Mouse (Mus musculus): ENCODE results near the gene Strn3. TPM values are rescaled to one million over a fixed set of nuclear protein-coding genes. Genes with fewer than 3 reads are reported as not detected.
A peak's percentile ranks its signal among the peaks of the same experiment; 100 is the strongest.
"Not testable (repeated sequence)": the region's sequence is repeated elsewhere in the genome, so short reads cannot be mapped to it uniquely, and the experiment has no call there.

Strn3 gene
- polyA plus RNA-seq, 1 experiment, result 18.4 TPM

- 84% methylated on average over 8 of the region's 8 CpGs for WGBS
- no peaks in the 10 kb centered on the region for H3K27me3 ChIP-seq (ENCODE audit: control insufficient read depth, insufficient read depth, low read length)
- no peak for TF ChIP-seq CTCF (IDR thresholded peaks at IDR 0.05; ENCODE audit: borderline replicate concordance, control insufficient read depth, extremely low read depth, insufficient read depth, low read length, poor library complexity)
- no peak for TF ChIP-seq POLR2A (IDR thresholded peaks at IDR 0.05; ENCODE audit: control insufficient read depth, extremely low read depth, insufficient read depth, low read length, poor library complexity)
- peaks cover 7% of the 10 kb centered on the region; the same call in 1 of the 2 replicates for H3K4me1 ChIP-seq (replicated peaks; ENCODE audit: control insufficient read depth, insufficient read depth, low read length)
- H3K4me3 ChIP-seq (ENCODE audit: control insufficient read depth, insufficient read depth, low read length), result no peak overlapping the region
- H3K27ac ChIP-seq (ENCODE audit: control insufficient read depth, insufficient read depth, low read length), result no peak overlapping the region
- no peaks in the 10 kb centered on the region for H3K36me3 ChIP-seq (ENCODE audit: control insufficient read depth, insufficient read depth, low read length)
- DNase-seq, result no peak
Observed at GRCm38 (mm10) chr12:51699623-51700393, 8.1 kb upstream of the Strn3 start.

- 95% methylated on average over 2 of the region's 2 CpGs for WGBS
- Histone ChIP-seq H3K36me3 (ENCODE audit: control insufficient read depth, insufficient read depth, low read length) (no peaks in the 10 kb centered on the region), H3K4me3 (ENCODE audit: control insufficient read depth, insufficient read depth, low read length) (no peak overlapping the region), H3K4me1 (replicated peaks; ENCODE audit: control insufficient read depth, insufficient read depth, low read length) (0 out of 2 replicates have a peak, but pooled peaks cover 7% of the 10 kb centered on the region), H3K27me3 (ENCODE audit: control insufficient read depth, insufficient read depth, low read length) (no peaks in the 10 kb centered on the region), H3K27ac (ENCODE audit: control insufficient read depth, insufficient read depth, low read length) (no peak overlapping the region)
- TF ChIP-seq CTCF (IDR thresholded peaks at IDR 0.05; ENCODE audit: borderline replicate concordance, control insufficient read depth, extremely low read depth, insufficient read depth, low read length, poor library complexity) (no peak), POLR2A (IDR thresholded peaks at IDR 0.05; ENCODE audit: control insufficient read depth, extremely low read depth, insufficient read depth, low read length, poor library complexity) (no peak)
- no peak for DNase-seq
Observed at GRCm38 (mm10) chr12:51696157-51696556, 4.5 kb upstream of the Strn3 start.

- no peak for DNase-seq
- no peaks in the 10 kb centered on the region for H3K27me3 ChIP-seq (ENCODE audit: control insufficient read depth, insufficient read depth, low read length)
- 87% methylated on average over 1 of the region's 1 CpGs for WGBS
- H3K36me3 ChIP-seq (ENCODE audit: control insufficient read depth, insufficient read depth, low read length), result no peaks in the 10 kb centered on the region
- no peak overlapping the region for H3K27ac ChIP-seq (ENCODE audit: control insufficient read depth, insufficient read depth, low read length)
- H3K4me1 ChIP-seq (replicated peaks; ENCODE audit: control insufficient read depth, insufficient read depth, low read length), result 0 out of 2 replicates have a peak, but pooled peaks cover 2% of the 10 kb centered on the region
- no peak overlapping the region for H3K4me3 ChIP-seq (ENCODE audit: control insufficient read depth, insufficient read depth, low read length)
- TF ChIP-seq POLR2A (IDR thresholded peaks at IDR 0.05; ENCODE audit: control insufficient read depth, extremely low read depth, insufficient read depth, low read length, poor library complexity) (no peak), CTCF (IDR thresholded peaks at IDR 0.05; ENCODE audit: borderline replicate concordance, control insufficient read depth, extremely low read depth, insufficient read depth, low read length, poor library complexity) (no peak)
Observed at GRCm38 (mm10) chr12:51694966-51695365, 3.3 kb upstream of the Strn3 start.

DNA sequence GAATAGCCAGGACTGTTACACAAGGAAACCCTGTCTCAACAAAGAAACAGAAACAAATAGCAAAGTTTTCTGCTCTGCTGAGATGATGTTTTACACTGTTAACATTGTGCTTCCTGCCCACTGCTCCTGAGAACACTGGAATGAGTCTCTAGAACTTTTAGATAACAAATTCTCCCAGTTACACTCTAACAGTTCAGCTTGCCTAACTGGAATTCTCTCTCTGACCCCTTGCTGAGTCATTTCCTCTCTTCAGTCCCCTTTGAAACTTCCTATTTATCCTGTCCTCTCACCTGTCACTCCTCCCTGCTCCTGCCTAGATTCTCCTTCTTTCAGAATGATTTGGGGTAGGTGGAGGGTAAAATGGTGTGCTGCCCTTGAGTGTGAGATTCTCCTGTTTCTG lies 2.4 kb upstream of the Strn3 start:
- Histone ChIP-seq H3K27me3 (ENCODE audit: control insufficient read depth, insufficient read depth, low read length) (no peaks in the 10 kb centered on the region), H3K36me3 (ENCODE audit: control insufficient read depth, insufficient read depth, low read length) (no peaks in the 10 kb centered on the region), H3K27ac (ENCODE audit: control insufficient read depth, insufficient read depth, low read length) (no peak overlapping the region), H3K4me3 (ENCODE audit: control insufficient read depth, insufficient read depth, low read length) (no peak overlapping the region), H3K4me1 (replicated peaks; ENCODE audit: control insufficient read depth, insufficient read depth, low read length) (peaks cover 4% of the 10 kb centered on the region; the same call in 1 of the 2 replicates)
- TF ChIP-seq POLR2A (IDR thresholded peaks at IDR 0.05; ENCODE audit: control insufficient read depth, extremely low read depth, insufficient read depth, low read length, poor library complexity) (no peak), CTCF (IDR thresholded peaks at IDR 0.05; ENCODE audit: borderline replicate concordance, control insufficient read depth, extremely low read depth, insufficient read depth, low read length, poor library complexity) (no peak)
- DNase-seq, result no peak

GRCm38 (mm10) chr12:51693419-51693818 lies 1.7 kb upstream of the Strn3 start:
- H3K4me3 ChIP-seq (ENCODE audit: control insufficient read depth, insufficient read depth, low read length), result no peak overlapping the region
- H3K4me1 ChIP-seq (replicated peaks; ENCODE audit: control insufficient read depth, insufficient read depth, low read length), result peaks cover 7% of the 10 kb centered on the region
- 88% methylated on average over 3 of the region's 3 CpGs for WGBS
- TF ChIP-seq POLR2A (IDR thresholded peaks at IDR 0.05; ENCODE audit: control insufficient read depth, extremely low read depth, insufficient read depth, low read length, poor library complexity) (no peak), CTCF (IDR thresholded peaks at IDR 0.05; ENCODE audit: borderline replicate concordance, control insufficient read depth, extremely low read depth, insufficient read depth, low read length, poor library complexity) (no peak)
- H3K36me3 ChIP-seq (ENCODE audit: control insufficient read depth, insufficient read depth, low read length), result no peaks in the 10 kb centered on the region
- H3K27me3 ChIP-seq (ENCODE audit: control insufficient read depth, insufficient read depth, low read length), result no peaks in the 10 kb centered on the region
- no peak for DNase-seq
- H3K27ac ChIP-seq (ENCODE audit: control insufficient read depth, insufficient read depth, low read length), result no peak overlapping the region

DNA sequence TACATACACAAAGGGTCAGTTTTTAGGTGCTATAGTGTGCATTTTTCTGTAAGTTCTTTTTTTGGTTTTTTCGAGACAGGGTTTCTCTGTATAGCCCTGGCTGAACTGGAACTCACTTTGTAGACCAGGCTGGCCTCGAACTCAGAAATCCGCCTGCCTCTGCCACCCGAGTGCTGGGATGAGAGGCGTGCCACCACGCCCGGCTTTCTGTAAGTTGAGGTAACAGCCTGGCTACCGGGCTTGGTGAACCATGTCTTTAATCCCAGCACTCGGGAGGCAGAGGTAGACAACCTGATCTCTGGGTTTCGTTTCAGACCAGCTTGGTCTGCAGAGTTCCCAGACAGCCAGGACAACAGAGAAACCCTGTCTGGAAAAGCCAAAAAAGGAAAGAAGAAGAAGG lies 1.2 kb upstream of the Strn3 start:
- H3K27me3 ChIP-seq (ENCODE audit: control insufficient read depth, insufficient read depth, low read length); H3K4me1 ChIP-seq (replicated peaks; ENCODE audit: control insufficient read depth, insufficient read depth, low read length); H3K4me3 ChIP-seq (ENCODE audit: control insufficient read depth, insufficient read depth, low read length); H3K36me3 ChIP-seq (ENCODE audit: control insufficient read depth, insufficient read depth, low read length); H3K27ac ChIP-seq (ENCODE audit: control insufficient read depth, insufficient read depth, low read length): not testable (repeated sequence)
- peak; percentile 10 for DNase-seq
- 91% methylated on average over 10 of the region's 10 CpGs for WGBS

Measured in thymus, adult 2 months (tissue).